Mouse (Mus musculus) urinary bladder, adult 18-20 months (tissue): Measurements from ENCODE around the gene Grin3a.
"Not testable (repeated sequence)": the region's sequence is repeated elsewhere in the genome, so short reads cannot be mapped to it uniquely, and the experiment has no call there.

Experiments
- DNase-seq, 2 experiments: peaks; one replicate each; pipeline ENCODE4 v3.0.0; 2022; ENCODE audit warnings: low spot score in 2 of 2, mixed read lengths in 2 of 2

The Grin3a gene

GRCm38 (mm10) chr4:49680171-49680875 is 165.2 kb downstream of the Grin3a start:
- no peak for DNase-seq

DNA sequence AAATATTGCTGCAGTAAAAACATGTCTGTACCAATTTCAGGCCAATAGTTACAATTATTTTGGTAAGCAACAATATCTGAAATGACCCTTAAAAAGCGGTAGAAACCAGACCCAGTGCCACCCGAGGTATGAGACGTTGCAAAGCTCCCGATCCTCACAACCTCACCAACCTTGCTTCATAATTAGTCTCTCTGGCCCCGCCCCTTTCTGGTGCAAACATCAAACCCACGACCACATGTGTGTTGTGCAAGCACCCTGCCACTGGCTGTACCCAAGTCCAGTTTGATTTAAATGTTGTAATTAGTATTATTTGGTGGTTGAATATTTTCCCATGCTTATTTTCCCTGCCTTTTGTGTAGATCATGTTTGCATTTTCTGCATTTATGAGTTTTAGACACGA is 168.8 kb downstream of the Grin3a start:
- DNase-seq, result no peak

GRCm38 (mm10) chr4:49676071-49676470 is 169.5 kb downstream of the Grin3a start:
- no peak for DNase-seq

GRCm38 (mm10) chr4:49664850-49665249 is 180.7 kb downstream of the Grin3a start:
- DNase-seq, result no peak

GRCm38 (mm10) chr4:49662231-49662630 is 183.3 kb downstream of the Grin3a start:
- no peak for DNase-seq

- DNase-seq, result no peak
These were observed 183.9 kb downstream of the Grin3a start for GRCm38 (mm10) chr4:49661664-49662063.

DNA sequence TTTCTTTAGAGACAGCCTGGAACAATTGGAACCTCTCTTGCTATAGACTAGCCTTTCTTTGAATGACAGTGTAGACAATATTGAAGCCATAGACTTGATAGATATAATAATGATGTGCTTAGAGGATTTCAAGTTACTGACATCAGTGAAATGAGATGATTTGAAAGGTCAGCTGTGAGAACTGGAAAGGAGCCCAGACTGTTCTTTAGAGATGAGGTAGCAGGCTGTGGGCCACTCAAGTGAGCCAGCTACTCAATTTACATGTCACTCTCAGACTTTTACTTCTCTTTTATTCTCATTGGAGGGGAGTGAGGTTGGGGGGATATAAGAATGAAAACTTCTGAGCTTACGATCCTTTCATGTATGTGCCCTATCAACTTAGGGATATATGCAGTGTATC is 186.1 kb downstream of the Grin3a start:
- no peak for DNase-seq

- DNase-seq, result no peak
These were observed 205.6 kb downstream of the Grin3a start for GRCm38 (mm10) chr4:49639913-49640312.

DNA sequence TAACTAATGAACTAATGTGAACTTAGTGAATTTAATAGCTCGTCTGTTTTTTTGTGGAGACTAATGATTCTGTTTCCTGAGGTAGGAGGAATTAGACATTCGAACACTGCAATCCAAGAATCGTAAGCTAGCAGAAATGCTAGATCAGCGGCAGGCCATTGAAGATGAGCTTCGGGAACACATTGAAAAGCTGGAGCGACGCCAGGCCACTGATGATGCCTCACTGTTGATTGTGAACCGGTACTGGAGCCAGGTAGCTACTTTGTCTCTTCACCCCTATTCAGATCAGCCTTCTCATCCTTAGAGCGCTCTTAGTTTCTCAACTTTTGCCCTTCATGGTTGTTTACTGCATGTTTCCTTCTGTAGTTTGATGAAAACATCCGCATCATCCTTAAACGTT is 207.7 kb downstream of the Grin3a start:
- no peak for DNase-seq

DNA sequence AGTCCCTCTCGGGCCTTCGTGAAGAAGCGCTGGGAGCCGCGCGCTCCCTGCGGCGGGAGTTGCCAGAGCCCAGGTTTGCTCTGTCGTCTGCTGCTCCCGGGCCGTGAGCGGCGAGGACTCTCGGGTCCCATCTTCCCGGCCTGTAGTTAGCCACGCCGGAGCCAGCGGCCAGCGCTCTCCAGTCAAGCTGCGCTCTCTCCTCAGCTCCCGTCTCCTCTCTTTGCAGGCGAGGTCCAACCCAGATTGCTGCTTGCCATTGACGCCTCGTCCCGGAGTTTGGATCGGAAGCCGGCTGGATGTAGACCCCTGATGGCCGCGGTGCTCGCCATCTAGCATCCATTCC is 213.4 kb downstream of the Grin3a start:
- DNase-seq, result no peak

DNA sequence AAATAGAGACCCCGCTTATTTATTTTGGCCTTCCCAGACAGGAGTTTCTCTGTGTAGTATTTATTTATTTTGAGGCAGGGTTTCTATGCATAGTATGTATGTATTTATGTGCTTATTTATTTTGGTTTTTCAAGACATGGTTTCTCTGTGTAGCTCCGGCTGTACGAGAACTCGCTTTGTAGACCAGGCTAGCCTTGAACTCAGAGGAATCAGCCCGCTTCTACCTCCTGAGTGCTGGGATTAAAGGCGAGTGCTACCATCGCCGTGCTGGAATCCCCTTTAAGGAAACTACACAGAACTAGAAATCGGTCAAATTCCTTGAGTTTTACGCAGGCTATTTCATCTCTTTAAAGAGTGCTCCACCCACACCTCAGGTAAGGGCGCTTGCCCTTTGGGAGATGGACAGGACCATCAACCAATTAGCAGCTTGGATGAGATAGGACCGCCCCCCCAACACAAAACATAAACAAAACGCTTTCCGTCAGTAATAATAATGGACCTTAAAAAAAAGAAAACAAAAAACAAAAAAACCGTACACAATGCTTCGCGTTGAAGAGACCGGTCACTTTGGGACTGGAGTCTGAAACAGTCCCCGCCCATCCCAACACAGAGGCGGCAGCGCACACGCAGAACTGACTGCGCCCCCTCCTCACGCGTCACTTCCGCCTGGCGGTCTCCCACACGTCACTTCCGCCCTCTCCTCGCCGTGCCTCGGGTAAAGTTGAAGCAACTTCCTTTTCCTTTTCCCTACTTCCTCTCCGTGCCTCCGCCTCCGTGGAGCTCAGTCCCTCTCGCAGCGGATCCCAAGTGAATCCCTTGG is 214.0 kb downstream of the Grin3a start, which contains the start of gene Rnf20:
Gene Rnf20, plus strand, starts transcription at position 688 of the 820 bp plus-strand sequence.
- peak; percentile 88 to 95 for DNase-seq

DNA sequence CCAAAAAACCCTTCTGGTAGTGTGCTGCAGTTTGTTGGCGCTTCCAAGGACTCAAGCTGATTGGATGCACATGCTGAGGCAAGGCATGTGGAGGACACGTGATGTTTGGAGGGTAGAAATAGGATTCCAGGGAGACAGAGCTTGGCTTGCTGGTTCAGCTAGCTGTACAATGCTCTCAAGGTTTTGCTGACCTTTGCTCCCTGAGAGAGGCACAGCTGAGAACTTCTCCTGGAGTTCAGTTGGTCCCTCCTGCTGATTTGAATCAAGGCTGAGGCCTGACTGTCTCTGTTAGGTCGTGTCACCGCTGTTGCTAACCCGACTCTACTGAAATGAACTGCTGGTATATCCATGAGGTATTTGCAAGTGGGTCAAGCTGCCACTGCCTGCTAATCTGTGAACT is 216.6 kb downstream of the Grin3a start:
- no peak for DNase-seq

- peak; percentile 38 to 50 for DNase-seq
These were observed 218.6 kb downstream of the Grin3a start for GRCm38 (mm10) chr4:49626973-49627372.

- not testable (repeated sequence) for DNase-seq
These were observed 220.6 kb downstream of the Grin3a start for GRCm38 (mm10) chr4:49624969-49625368.

DNA sequence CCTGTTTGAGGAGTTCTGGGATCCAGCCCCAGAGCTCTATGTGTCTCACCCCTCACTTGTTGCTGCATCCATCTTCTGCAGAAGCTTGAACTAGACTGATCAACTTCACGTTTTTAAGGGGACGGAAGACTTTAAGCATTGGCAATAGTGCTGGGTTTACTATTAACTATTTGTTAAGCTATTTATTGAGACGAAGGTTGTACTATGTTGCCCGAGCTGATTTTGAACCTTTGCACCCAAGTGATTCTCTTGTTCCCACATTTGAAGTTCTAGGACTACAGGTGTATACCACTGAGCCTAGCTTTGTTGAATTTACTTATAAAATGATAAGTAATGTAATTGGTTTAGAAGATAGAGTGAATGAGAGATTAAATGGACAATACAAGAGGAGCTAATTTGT is 221.6 kb downstream of the Grin3a start:
- no peak for DNase-seq

- no peak for DNase-seq
These were observed 223.3 kb downstream of the Grin3a start for GRCm38 (mm10) chr4:49622272-49622671.

- DNase-seq, result not testable (repeated sequence)
These were observed 225.7 kb downstream of the Grin3a start for GRCm38 (mm10) chr4:49619861-49620260.

DNA sequence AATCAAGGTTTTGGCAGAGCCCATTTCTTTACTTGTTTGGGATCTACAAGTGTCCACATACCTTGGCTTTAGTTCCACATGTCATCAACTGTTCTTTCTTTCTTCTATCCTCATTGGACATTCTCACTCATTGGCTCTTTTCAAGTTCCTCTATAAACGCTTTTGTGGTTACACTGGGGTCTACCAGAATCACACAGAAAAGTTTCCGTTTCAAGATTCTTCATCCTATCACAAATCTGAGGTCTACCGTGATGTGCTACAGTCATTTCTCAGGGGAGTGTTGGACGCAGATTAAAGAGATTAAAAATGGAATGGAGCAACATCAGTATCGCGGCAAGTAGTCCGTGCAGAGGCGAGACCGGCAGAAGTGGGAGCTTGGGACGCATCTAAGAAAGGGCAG is 228.6 kb downstream of the Grin3a start:
- DNase-seq, result no peak
